Mouse (Mus musculus) cerebellum, adult 2 months (tissue): Measurements from ENCODE around the gene Schip1. TPM values are rescaled to one million over a fixed set of nuclear protein-coding genes. Genes with fewer than 3 reads are reported as not detected.

ENCODE experiments used
- DNase-seq, 2 experiments: peaks; one replicate each; pipeline ENCODE4 v3.0.0; 2021
- H3K27ac ChIP-seq: fragments of 200-500 bp; 2 replicates; pipeline ENCODE4 v1.5.1; 2012; ENCODE audit warnings: low read length, control low read depth, inconsistent platforms; ENCODE audit not compliant: insufficient read depth
- H3K27me3 ChIP-seq: fragments of 200-500 bp; 2 replicates; pipeline ENCODE4 v1.6.1; 2012; ENCODE audit warnings: inconsistent platforms, mild to moderate bottlenecking, low read length, moderate library complexity; ENCODE audit not compliant: control insufficient read depth, insufficient read depth
- H3K4me1 ChIP-seq: fragments of 200-500 bp; 2 replicates; pipeline ENCODE4 v1.6.1; 2011; ENCODE audit warnings: low read length; ENCODE audit not compliant: control insufficient read depth, insufficient read depth
- H3K4me3 ChIP-seq: fragments of 200-500 bp; replicated peaks from 2 replicates; pipeline ENCODE3; 2011; ENCODE audit warnings: mild to moderate bottlenecking, low read depth, low read length, control low read depth; ENCODE audit not compliant: insufficient read depth
- CTCF ChIP-seq: fragments of 200-500 bp; IDR thresholded peaks from 2 replicates; pipeline ENCODE4 v1.5.1; 2011; ENCODE audit warnings: low read depth, mild to moderate bottlenecking, control low read depth, low read length, moderate library complexity, borderline replicate concordance; ENCODE audit not compliant: insufficient read depth
- POLR2A ChIP-seq: fragments of 200-500 bp; IDR thresholded peaks from 2 replicates; pipeline ENCODE4 v1.6.1; 2011; ENCODE audit warnings: low read length, control low read depth, borderline replicate concordance; ENCODE audit not compliant: insufficient read depth
- WGBS: fragments of 180-500 bp; shearing (Covaris S2); methylation state at CpG from one replicate; pipeline ENCODE4 v1.1.7; 2018; 5-methylcytosine and 5-hydroxymethylcytosine counted together
- polyA plus RNA-seq: library from polyadenylated mRNA; depleted of rRNA; stranded (reverse); fragments of >200 nt; gene quantifications from 2 replicates; pipeline ENCODE4 v1.2.3, GENCODE M21; 2012

The Schip1 gene
- polyA plus RNA-seq, 1 experiment = 208 TPM

GRCm38 (mm10) chr3:68056373-68057275 lies 8.0 kb upstream of the Schip1 start:
- Histone ChIP-seq H3K27me3 (no peaks in the 10 kb centered on the region), H3K4me1 (no peaks in the 10 kb centered on the region), H3K27ac (no peak overlapping the region), H3K4me3 (peak overlapping the region; percentile 49)
- DNase-seq = peak; percentile 47 to 71
- 59% methylated on average over 23 of the region's 23 CpGs for WGBS
- peak; percentile 76 for TF ChIP-seq CTCF
- TF ChIP-seq POLR2A = no peak

GRCm38 (mm10) chr3:68059162-68059800 lies 5.3 kb upstream of the Schip1 start:
- TF ChIP-seq POLR2A (no peak), CTCF (peak; percentile 54; the same call in 1 of the 2 replicates)
- no peaks in the 10 kb centered on the region; the same call in 1 of the 2 replicates for H3K27me3 ChIP-seq
- H3K4me1 ChIP-seq = no peaks in the 10 kb centered on the region
- no peak overlapping the region for H3K27ac ChIP-seq
- no peak overlapping the region for H3K4me3 ChIP-seq
- WGBS = 52% methylated on average over 2 of the region's 2 CpGs
- peak in 1 of 2 experiments; percentile 13 for DNase-seq

GRCm38 (mm10) chr3:68071395-68072386 lies 7.1 kb downstream of the Schip1 start:
- peak in 1 of 2 experiments; percentile 17 for DNase-seq
- 8% methylated on average over 9 of the region's 9 CpGs for WGBS
- Histone ChIP-seq H3K4me1 (peaks cover 3% of the 10 kb centered on the region), H3K4me3 (no peak overlapping the region), H3K27ac (no peak overlapping the region), H3K27me3 (no peaks in the 10 kb centered on the region)
- TF ChIP-seq CTCF = 0 out of 2 replicates have a peak, but pooled peaks have one; percentile 13
- TF ChIP-seq POLR2A = no peak

GRCm38 (mm10) chr3:68077406-68077805 lies 12.8 kb downstream of the Schip1 start:
- DNase-seq = no peak
- Histone ChIP-seq H3K27ac (no peak overlapping the region), H3K4me3 (no peak overlapping the region), H3K4me1 (no peaks in the 10 kb centered on the region), H3K27me3 (no peaks in the 10 kb centered on the region)
- TF ChIP-seq POLR2A (no peak), CTCF (no peak)
- 73% methylated on average over 4 of the region's 4 CpGs for WGBS

- TF ChIP-seq CTCF = no peak
- no peak for TF ChIP-seq POLR2A
- no peaks in the 10 kb centered on the region for H3K4me1 ChIP-seq
- no peaks in the 10 kb centered on the region for H3K27me3 ChIP-seq
- DNase-seq = no peak
- WGBS = 60% methylated on average over 2 of the region's 2 CpGs
- no peak overlapping the region for H3K27ac ChIP-seq
- no peak overlapping the region for H3K4me3 ChIP-seq
Observed at GRCm38 (mm10) chr3:68085024-68085423, 20.4 kb downstream of the Schip1 start.

GRCm38 (mm10) chr3:68092108-68092507 lies 27.5 kb downstream of the Schip1 start:
- H3K4me3 ChIP-seq = no peak overlapping the region
- H3K27me3 ChIP-seq = no peaks in the 10 kb centered on the region
- no peak for DNase-seq
- WGBS = 79% methylated on average over 4 of the region's 4 CpGs
- H3K4me1 ChIP-seq = no peaks in the 10 kb centered on the region
- H3K27ac ChIP-seq = no peak overlapping the region
- TF ChIP-seq POLR2A (no peak), CTCF (no peak)
